Mouse (Mus musculus) cerebellum, adult 8-10 months (tissue): ENCODE measurements around the gene Rin3.
"Not testable (repeated sequence)": the region's sequence is repeated elsewhere in the genome, so short reads cannot be mapped to it uniquely, and the experiment has no call there.

Experiments
- DNase-seq: peaks from one replicate; pipeline ENCODE4 v3.0.0; 2022

Rin3 gene

GRCm38 (mm10) chr12:102282763-102283482, at the start of gene Rin3:
Rin3 (plus strand) TSS chr12:102283048.
- no peak for DNase-seq

- DNase-seq = no peak
These were observed 47.3 kb upstream of the Rin3 start for GRCm38 (mm10) chr12:102235551-102235950.

GRCm38 (mm10) chr12:102236317-102236716, 46.5 kb upstream of the Rin3 start:
- no peak for DNase-seq

- no peak for DNase-seq
These were observed 40.6 kb upstream of the Rin3 start for GRCm38 (mm10) chr12:102242076-102242722.

- DNase-seq = no peak
These were observed 38.9 kb upstream of the Rin3 start for GRCm38 (mm10) chr12:102243915-102244314.

GRCm38 (mm10) chr12:102246226-102246625, 36.6 kb upstream of the Rin3 start:
- DNase-seq = no peak

GRCm38 (mm10) chr12:102248104-102248503, 34.7 kb upstream of the Rin3 start:
- no peak for DNase-seq

GRCm38 (mm10) chr12:102250316-102250715, 32.5 kb upstream of the Rin3 start:
- DNase-seq = no peak

- no peak for DNase-seq
These were observed 31.8 kb upstream of the Rin3 start for GRCm38 (mm10) chr12:102251070-102251469.

GRCm38 (mm10) chr12:102251985-102252384, 30.9 kb upstream of the Rin3 start:
- DNase-seq = no peak

GRCm38 (mm10) chr12:102252525-102252924, 30.3 kb upstream of the Rin3 start:
- DNase-seq = no peak

- no peak for DNase-seq
These were observed 27.8 kb upstream of the Rin3 start for GRCm38 (mm10) chr12:102255012-102255411.

GRCm38 (mm10) chr12:102258522-102259112, 24.2 kb upstream of the Rin3 start:
- DNase-seq = no peak

GRCm38 (mm10) chr12:102261933-102262396, 20.9 kb upstream of the Rin3 start:
- DNase-seq = no peak

- no peak for DNase-seq
These were observed 20.0 kb upstream of the Rin3 start for GRCm38 (mm10) chr12:102262809-102263208.

- DNase-seq = no peak
These were observed 19.6 kb upstream of the Rin3 start for GRCm38 (mm10) chr12:102263249-102263648.

GRCm38 (mm10) chr12:102266433-102266832, 16.4 kb upstream of the Rin3 start:
- DNase-seq = no peak

GRCm38 (mm10) chr12:102269144-102269543, 13.7 kb upstream of the Rin3 start:
- no peak for DNase-seq

GRCm38 (mm10) chr12:102270776-102271405, 12.0 kb upstream of the Rin3 start:
- DNase-seq = no peak

GRCm38 (mm10) chr12:102271447-102271846, 11.4 kb upstream of the Rin3 start:
- DNase-seq = no peak

GRCm38 (mm10) chr12:102275833-102276443, 6.9 kb upstream of the Rin3 start:
- DNase-seq = no peak

GRCm38 (mm10) chr12:102280290-102280689, 2.6 kb upstream of the Rin3 start:
- not testable (repeated sequence) for DNase-seq

GRCm38 (mm10) chr12:102280867-102281503, 1.9 kb upstream of the Rin3 start:
- no peak for DNase-seq
